Mouse (Mus musculus): ENCODE results near the gene Ribc2.

The Ribc2 gene

GRCm38 (mm10) chr15:85180368-85180767 is 48.5 kb downstream of the Ribc2 start:
- no peak for DNase-seq

- DNase-seq, result no peak
Observed at GRCm38 (mm10) chr15:85182063-85182462, 50.2 kb downstream of the Ribc2 start.

- no peak for DNase-seq
Observed at GRCm38 (mm10) chr15:85186916-85187315, 55.0 kb downstream of the Ribc2 start.

GRCm38 (mm10) chr15:85188167-85188778 is 56.4 kb downstream of the Ribc2 start:
- DNase-seq, result no peak

All from right cerebral cortex, postnatal 25 days (tissue).